Mouse (Mus musculus) liver, postnatal 0 days (tissue): ENCODE results near the gene Ackr2. TPM values are rescaled to one million over a fixed set of nuclear protein-coding genes. Genes with fewer than 3 reads are reported as not detected.

ENCODE experiments used
- ATAC-seq: fragments of 200-750 bp; cut with Nextera tagmentation; 2 replicates; pipeline ENCODE4 v1.8.0; 2017; ENCODE audit warnings: mild to moderate bottlenecking, moderate library complexity
- DNase-seq: peaks from one replicate; pipeline ENCODE4 v3.0.0-alpha.2; 2016
- H3K27ac ChIP-seq: fragments of 300-500 bp; sonication (generic); 2 replicates; pipeline ENCODE4 v1.5.1; 2014; ENCODE audit warnings: antibody characterized with exemption, moderate library complexity, mild to moderate bottlenecking, low read depth
- H3K27me3 ChIP-seq: fragments of 300-500 bp; sonication (generic); 2 replicates; pipeline ENCODE4 v1.6.1; 2014; ENCODE audit warnings: low read length, control low read depth, mixed read lengths; ENCODE audit not compliant: insufficient read depth
- H3K36me3 ChIP-seq: fragments of 300-500 bp; sonication (generic); replicated peaks from 2 replicates; pipeline ENCODE4 v1.6.1; 2014; ENCODE audit warnings: mild to moderate bottlenecking, control low read depth, low read length, moderate library complexity, mixed read lengths; ENCODE audit not compliant: insufficient read depth
- H3K4me1 ChIP-seq: fragments of 300-500 bp; sonication (generic); 2 replicates; pipeline ENCODE4 v1.6.1; 2014; ENCODE audit warnings: antibody characterized with exemption, mild to moderate bottlenecking, control low read depth; ENCODE audit not compliant: insufficient read depth
- H3K4me2 ChIP-seq: fragments of 300-500 bp; sonication (generic); 2 replicates; pipeline ENCODE4 v1.6.1; 2014; ENCODE audit warnings: low read depth, mild to moderate bottlenecking, low read length, moderate library complexity, mixed read lengths
- H3K4me3 ChIP-seq: fragments of 300-500 bp; sonication (generic); 2 replicates; pipeline ENCODE4 v1.5.1; 2014; ENCODE audit warnings: low read depth, low read length
- H3K9ac ChIP-seq: fragments of 300-500 bp; sonication (generic); replicated peaks from 2 replicates; pipeline ENCODE4 v1.6.1; 2014; ENCODE audit warnings: mild to moderate bottlenecking, moderate library complexity
- H3K9me3 ChIP-seq: fragments of 300-500 bp; sonication (generic); 2 replicates; pipeline ENCODE4 v1.6.1; 2016; ENCODE audit warnings: mild to moderate bottlenecking, control low read depth, low read length, mixed read lengths
- CTCF ChIP-seq: sonication (generic); IDR thresholded peaks from 2 replicates; pipeline ENCODE4 v1.5.1; 2016; ENCODE audit warnings: antibody characterized with exemption, low read depth
- EP300 ChIP-seq: IDR thresholded peaks from 2 replicates; pipeline ENCODE4 v1.6.1; 2016; ENCODE audit warnings: antibody characterized with exemption, low read depth, mild to moderate bottlenecking
- WGBS: fragments of 180-500 bp; shearing (Covaris S2); extraction: QIAGEN DNeasy Blood & Tissue Kit; methylation state at CpG from one replicate; pipeline ENCODE4 v1.1.7; 2014; ENCODE audit not compliant: insufficient replicate concordance; 5-methylcytosine and 5-hydroxymethylcytosine counted together
- polyA plus RNA-seq: library from polyadenylated mRNA; unstranded; fragments of >200 nt; fragmentation: Nextera tagmentation; extraction: Ambion mirVana; gene quantifications from 2 replicates; pipeline ENCODE4 v1.2.1, GENCODE M21; 2015

The Ackr2 gene
- polyA plus RNA-seq, 1 experiment from 2014 or later = 1.0 TPM

DNA sequence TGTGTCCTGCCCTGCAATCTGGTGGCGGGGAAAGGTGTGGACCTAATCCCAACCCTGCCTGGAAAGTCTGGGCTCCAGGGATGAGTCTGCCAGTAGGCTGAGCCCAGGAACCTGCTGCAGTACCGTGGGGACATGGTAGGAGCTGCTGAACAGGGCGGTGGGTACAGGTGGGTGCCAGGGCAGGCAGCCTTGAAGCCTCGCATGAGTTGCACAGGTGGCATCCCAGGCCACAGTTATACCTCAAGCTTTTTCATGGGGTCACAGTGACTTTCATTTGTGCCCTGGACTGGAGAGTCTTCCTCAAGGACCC lies 52.9 kb downstream of the Ackr2 start:
- no peak for ATAC-seq

DNA sequence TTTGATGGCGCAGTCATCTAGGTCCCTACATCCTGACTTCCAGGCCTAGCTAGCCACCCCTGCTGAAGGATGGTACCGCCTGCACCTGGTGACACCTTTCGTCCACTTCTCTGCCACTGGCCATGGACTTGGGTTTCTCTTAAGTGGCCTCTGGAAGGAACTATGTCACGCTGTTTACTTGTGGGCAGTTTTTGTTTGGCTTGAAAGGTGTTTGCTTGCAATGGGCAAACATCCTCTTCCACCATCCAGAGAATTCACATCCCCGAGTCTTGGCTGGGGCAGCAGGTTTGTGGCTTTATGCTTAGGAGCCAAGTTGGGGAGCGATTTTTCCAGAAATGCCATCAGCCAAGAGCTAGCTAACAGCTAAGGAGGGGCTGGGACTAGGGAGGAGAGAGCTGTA lies 54.4 kb downstream of the Ackr2 start:
- no peak overlapping the region for H3K27ac ChIP-seq
- DNase-seq = no peak
- no peaks in the 10 kb centered on the region for H3K27me3 ChIP-seq
- 82% methylated on average over 6 of the region's 6 CpGs for WGBS
- H3K36me3 ChIP-seq = no peaks in the 10 kb centered on the region
- ATAC-seq = no peak
- no peaks in the 10 kb centered on the region for H3K9me3 ChIP-seq
- no peak overlapping the region for H3K4me2 ChIP-seq
- TF ChIP-seq CTCF (no peak), EP300 (no peak)
- peaks cover 18% of the 10 kb centered on the region for H3K4me1 ChIP-seq
- no peak overlapping the region for H3K4me3 ChIP-seq
- no peak overlapping the region for H3K9ac ChIP-seq

More for the DNA sequence above, 52.9 kb downstream of the Ackr2 start:
- Histone ChIP-seq H3K4me2 (peak overlapping the region; percentile 54), H3K27ac (no peak overlapping the region), H3K4me3 (no peak overlapping the region), H3K27me3 (no peaks in the 10 kb centered on the region), H3K9me3 (no peaks in the 10 kb centered on the region), H3K9ac (no peak overlapping the region), H3K4me1 (peaks cover 18% of the 10 kb centered on the region), H3K36me3 (no peaks in the 10 kb centered on the region)
- 41% methylated on average over 4 of the region's 4 CpGs for WGBS
- TF ChIP-seq CTCF (no peak), EP300 (no peak)
- no peak for DNase-seq

DNA sequence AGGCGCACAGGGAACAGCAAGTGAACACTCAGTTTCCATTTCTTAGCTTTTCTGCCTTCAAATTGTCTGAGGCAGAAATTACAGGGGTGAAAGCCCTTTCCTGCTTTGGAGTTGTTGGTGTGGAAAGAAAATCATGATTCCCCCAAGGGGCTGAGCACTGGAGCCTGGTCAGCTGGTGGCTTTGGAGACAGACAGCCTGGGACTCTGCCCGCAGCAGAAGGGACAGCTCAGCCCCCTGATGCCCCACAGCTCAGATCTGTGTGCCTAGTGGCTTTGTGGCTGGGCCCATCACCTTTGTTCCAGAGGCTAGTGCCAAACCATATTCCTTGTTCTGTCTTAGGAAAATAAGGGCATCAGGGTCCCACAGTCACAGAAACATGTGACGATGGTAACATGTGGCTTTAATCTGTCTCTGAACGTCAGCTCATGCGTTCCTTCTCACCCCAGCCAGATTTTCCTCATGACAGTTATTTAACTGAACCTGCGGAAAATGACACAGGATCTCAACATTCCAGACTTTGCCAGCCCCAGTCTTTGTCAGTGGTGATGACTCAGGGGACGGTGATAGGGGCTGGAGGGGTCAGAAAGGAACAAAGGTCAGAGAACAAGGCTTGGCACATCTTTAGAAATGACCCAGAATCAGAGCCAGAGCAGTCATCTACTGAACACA lies 61.9 kb downstream of the Ackr2 start:
- no peaks in the 10 kb centered on the region for H3K36me3 ChIP-seq
- no peak overlapping the region for H3K27ac ChIP-seq
- H3K9ac ChIP-seq = no peak overlapping the region
- H3K4me3 ChIP-seq = no peak overlapping the region
- no peaks in the 10 kb centered on the region for H3K9me3 ChIP-seq
- H3K4me1 ChIP-seq = no peaks in the 10 kb centered on the region
- ATAC-seq (peak; percentile 36; the same call in 1 of the 2 replicates), DNase-seq (no peak)
- 63% methylated on average over 7 of the region's 7 CpGs for WGBS
- no peak overlapping the region for H3K4me2 ChIP-seq
- TF ChIP-seq EP300 (no peak), CTCF (no peak)
- H3K27me3 ChIP-seq = no peaks in the 10 kb centered on the region

Other genes starting within 250 kb of the Ackr2 start
- gene Sec22c, start 192.9 kb upstream of the Ackr2 start, polyA plus RNA-seq = 3.6 and 4.4 TPM in 2 replicates
- 112 and 119 TPM in 2 replicates for gene Ss18l2, start 188.0 kb upstream of the Ackr2 start, polyA plus RNA-seq
- gene Nktr, start 179.2 kb upstream of the Ackr2 start, polyA plus RNA-seq = 14.9 and 17.3 TPM in 2 replicates
- gene Zfp651, start 139.0 kb upstream of the Ackr2 start, polyA plus RNA-seq = 0.68 and 1.5 TPM in 2 replicates
- 0.13 and 0.81 TPM in 2 replicates for gene Klhl40, start 120.7 kb upstream of the Ackr2 start, polyA plus RNA-seq
- gene Hhatl, start 105.8 kb upstream of the Ackr2 start, polyA plus RNA-seq = 0.73 TPM in 1 of 2 replicates, not detected in the other
- gene Ccdc13, start 58.9 kb upstream of the Ackr2 start, polyA plus RNA-seq = not detected in 2 replicates
- gene Higd1a, start 40.0 kb upstream of the Ackr2 start, polyA plus RNA-seq = 126 and 134 TPM in 2 replicates
- gene Cyp8b1, start 17.9 kb downstream of the Ackr2 start, polyA plus RNA-seq = 130 and 144 TPM in 2 replicates
- gene Fam198a, start 52.6 kb downstream of the Ackr2 start, polyA plus RNA-seq = 0.31 and 0.32 TPM in 2 replicates
- gene Pomgnt2, start 98.8 kb downstream of the Ackr2 start, polyA plus RNA-seq = 3.1 and 3.6 TPM in 2 replicates
- gene Snrk, start 218.9 kb downstream of the Ackr2 start, polyA plus RNA-seq = 24.0 and 25.5 TPM in 2 replicates